Mouse (Mus musculus): ENCODE results near the gene Tmc3.

DNA sequence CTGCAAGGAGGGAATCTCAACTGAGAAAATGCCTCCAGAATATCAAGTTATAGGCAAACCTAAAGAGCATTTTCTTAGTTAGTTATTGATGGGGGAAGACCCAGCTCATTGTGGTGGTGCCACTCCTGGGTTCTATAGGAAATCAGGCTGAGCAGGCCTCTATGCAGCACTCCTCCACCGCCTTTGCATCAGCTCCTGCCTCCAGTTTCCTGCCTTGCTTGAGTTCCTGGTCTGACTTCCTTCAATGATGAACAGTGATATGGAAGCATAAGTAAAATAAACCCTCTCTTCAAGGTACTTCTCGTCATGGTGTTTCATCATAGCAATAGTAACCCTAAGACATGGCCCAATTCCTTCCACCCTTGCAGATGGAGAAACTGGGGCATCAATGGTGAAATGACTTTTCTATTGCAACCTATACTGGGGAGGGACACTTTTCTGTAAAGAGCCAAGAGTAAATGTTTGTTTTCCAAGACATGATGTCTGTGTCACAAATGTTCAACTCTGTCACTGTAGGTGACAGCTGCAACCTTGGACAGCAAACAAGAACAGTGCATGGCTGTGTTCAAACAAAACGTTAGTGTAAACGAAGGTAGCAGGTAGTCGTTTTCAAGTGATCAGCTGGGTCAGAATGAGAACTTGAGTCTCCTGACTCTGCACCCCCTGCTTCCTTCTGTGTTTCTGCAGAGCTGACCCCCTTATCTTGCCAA is 83.4 kb downstream of the Tmc3 start:
- no peak for TF ChIP-seq POLR2A (IDR thresholded peaks at IDR 0.05; ENCODE audit: low read depth, low read length)
- TF ChIP-seq CTCF (IDR thresholded peaks at IDR 0.05; ENCODE audit: borderline replicate concordance, insufficient read depth, low read length): no peak
